Mouse (Mus musculus) liver, embryonic 12.5 days (tissue): ENCODE data around the gene Itgb4. TPM values are rescaled to one million over a fixed set of nuclear protein-coding genes. Genes with fewer than 3 reads are reported as not detected.
"Not testable (repeated sequence)": the region's sequence is repeated elsewhere in the genome, so short reads cannot be mapped to it uniquely, and the experiment has no call there.

Source experiments
- ATAC-seq: fragments of 200-750 bp; cut with Nextera tagmentation; 2 replicates; pipeline ENCODE4 v1.8.0; 2017; ENCODE audit warnings: moderate number of reproducible peaks, mild to moderate bottlenecking, moderate library complexity
- H3K27ac ChIP-seq: fragments of 300-500 bp; sonication (generic); 2 replicates; pipeline ENCODE4 v1.5.1; 2016; ENCODE audit warnings: mild to moderate bottlenecking
- H3K27me3 ChIP-seq: fragments of 300-500 bp; sonication (generic); replicated peaks from 2 replicates; pipeline ENCODE4 v1.6.1; 2016; ENCODE audit warnings: mild to moderate bottlenecking, moderate library complexity
- H3K36me3 ChIP-seq: fragments of 300-500 bp; sonication (generic); 2 replicates; pipeline ENCODE4 v1.6.1; 2016; ENCODE audit warnings: mild to moderate bottlenecking, moderate library complexity
- H3K4me1 ChIP-seq: fragments of 300-500 bp; sonication (generic); 2 replicates; pipeline ENCODE4 v1.6.1; 2016
- H3K4me2 ChIP-seq: fragments of 300-500 bp; sonication (generic); 2 replicates; pipeline ENCODE4 v1.6.1; 2016; ENCODE audit warnings: mild to moderate bottlenecking, moderate library complexity
- H3K4me3 ChIP-seq: fragments of 300-500 bp; sonication (generic); 2 replicates; pipeline ENCODE4 v1.5.1; 2016; ENCODE audit warnings: mild to moderate bottlenecking, moderate library complexity
- H3K9ac ChIP-seq: fragments of 300-500 bp; sonication (generic); 2 replicates; pipeline ENCODE4 v1.6.1; 2016; ENCODE audit warnings: mild to moderate bottlenecking, moderate library complexity
- H3K9me3 ChIP-seq: fragments of 300-500 bp; sonication (generic); replicated peaks from 2 replicates; pipeline ENCODE4 v1.6.1; 2016; ENCODE audit warnings: mild to moderate bottlenecking, moderate library complexity
- WGBS: fragments of 180-500 bp; shearing (Covaris S2); methylation state at CpG from one replicate; pipeline ENCODE4 v1.1.7; 2016; ENCODE audit not compliant: insufficient replicate concordance; 5-methylcytosine and 5-hydroxymethylcytosine counted together
- polyA plus RNA-seq: library from polyadenylated mRNA; unstranded; fragments of >200 nt; fragmentation: Nextera tagmentation; extraction: Ambion mirVana; gene quantifications from 2 replicates; pipeline ENCODE4 v1.2.1, GENCODE M21; 2016

The Itgb4 gene
- polyA plus RNA-seq, 1 experiment from 2014 or later = 0.44 TPM

DNA sequence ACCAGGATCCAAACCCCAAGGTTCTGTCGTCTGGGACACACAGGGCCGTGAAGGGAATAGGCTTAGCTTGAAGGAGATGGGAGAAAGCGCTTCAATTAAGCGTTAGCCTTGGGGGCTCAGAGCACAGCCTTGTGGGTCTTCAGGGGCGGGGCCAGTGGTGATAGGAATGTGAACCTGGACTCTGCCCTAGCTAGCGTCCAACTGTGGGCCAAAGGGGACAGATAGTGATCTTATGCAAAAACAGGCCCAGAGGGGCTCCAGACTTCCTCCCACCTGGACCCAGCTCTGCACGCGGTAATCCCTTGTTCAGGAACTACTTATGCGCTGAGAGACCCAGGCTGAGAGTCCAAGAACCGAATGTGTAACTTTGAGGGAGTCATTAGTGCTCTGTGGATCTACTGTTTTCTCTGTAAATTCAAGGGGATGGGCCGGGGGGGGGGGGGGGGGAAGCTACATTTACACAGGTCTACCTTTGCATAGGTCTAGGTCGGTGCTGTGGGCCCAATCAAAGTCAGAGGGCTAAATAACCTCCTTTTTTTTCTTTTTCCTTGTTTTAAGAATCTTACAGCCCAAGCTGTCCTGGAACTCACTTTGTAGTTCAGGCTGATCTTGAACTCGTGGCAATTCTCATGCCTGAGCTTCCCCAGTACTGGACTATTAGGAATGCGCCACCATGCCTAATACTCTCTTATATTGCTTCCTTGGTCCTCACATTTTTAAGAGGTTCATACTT is 37.2 kb downstream of the Itgb4 start:
- Histone ChIP-seq H3K4me2 (peak overlapping the region; percentile 93), H3K4me1 (peaks cover 53% of the 10 kb centered on the region), H3K9ac (peak overlapping the region; percentile 79), H3K4me3 (peak overlapping the region; percentile 69), H3K36me3 (peaks cover 43% of the 10 kb centered on the region), H3K9me3 (no peaks in the 10 kb centered on the region), H3K27me3 (peaks cover 11% of the 10 kb centered on the region; the same call in 1 of the 2 replicates), H3K27ac (peak overlapping the region; percentile 83)
- ATAC-seq = peak; percentile 11; the same call in 1 of the 2 replicates
- WGBS = 13% methylated on average over 14 of the region's 14 CpGs

DNA sequence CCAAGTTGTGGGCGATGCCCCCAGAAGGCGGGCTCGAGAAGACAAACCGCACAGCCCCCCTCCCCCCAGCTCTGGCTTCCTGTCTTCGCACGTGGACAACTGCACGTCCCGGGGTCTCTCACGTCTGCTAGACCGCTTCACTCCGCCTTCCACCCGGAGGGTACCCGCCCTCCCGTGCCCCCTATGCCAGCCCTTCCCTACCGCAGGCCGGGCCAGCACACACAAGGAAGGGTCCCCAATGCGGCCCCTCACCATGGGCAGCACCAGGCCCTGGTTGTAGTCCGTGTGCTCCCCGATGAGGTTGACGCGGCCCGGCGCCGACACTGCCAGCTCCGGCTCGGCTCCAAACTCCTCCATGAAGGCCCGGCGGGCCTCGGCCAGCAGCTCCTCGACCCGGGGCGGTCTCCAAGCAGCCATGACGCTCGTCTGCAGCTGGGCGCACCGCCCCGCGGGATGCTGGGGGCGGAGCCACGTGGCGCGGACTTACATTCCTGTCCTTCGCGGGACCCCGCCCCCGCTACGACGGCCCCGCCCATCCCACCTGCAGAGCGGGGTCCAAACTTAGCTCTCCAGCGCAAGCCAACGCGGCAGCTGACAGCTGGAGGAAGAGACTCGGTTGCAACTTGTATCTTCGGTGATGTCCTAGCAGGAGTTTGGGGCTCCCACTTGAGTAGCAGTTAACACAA is 37.9 kb downstream of the Itgb4 start, which contains the start of gene Galk1:
Gene Galk1 (minus strand): TSS at position 458 of the 686 bp plus-strand sequence.
- WGBS = under 1% methylated on average over 55 of the region's 55 CpGs
- Histone ChIP-seq H3K9me3 (no peaks in the 10 kb centered on the region), H3K27me3 (peaks cover 11% of the 10 kb centered on the region; the same call in 1 of the 2 replicates), H3K36me3 (peaks cover 36% of the 10 kb centered on the region), H3K4me3 (peak within 1 kb of the TSS; percentile 69), H3K4me1 (peaks cover 48% of the 10 kb centered on the region), H3K9ac (peak within 1 kb of the TSS; percentile 79), H3K27ac (peak within 1 kb of the TSS; percentile 83), H3K4me2 (peak within 1 kb of the TSS; percentile 93)
- ATAC-seq = peak; percentile 84

DNA sequence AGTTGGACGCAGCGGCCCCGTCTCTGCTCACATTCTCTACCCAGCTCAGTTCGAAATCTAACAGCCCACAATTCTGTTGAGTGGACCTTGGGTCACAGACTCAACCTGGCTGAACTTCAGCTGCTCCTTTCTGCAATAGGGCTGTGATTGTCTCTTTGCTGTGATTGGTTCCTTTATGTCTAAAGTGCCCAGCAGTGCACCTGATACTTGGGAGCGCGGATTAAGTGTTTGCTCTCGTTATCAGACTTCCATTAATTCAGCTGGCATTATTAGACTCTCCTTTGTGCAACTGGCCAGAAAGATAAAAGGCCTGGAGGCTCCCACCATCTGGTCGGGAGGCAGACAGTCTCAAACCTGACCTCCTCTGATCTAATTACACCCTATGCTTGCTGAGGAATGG is 40.3 kb downstream of the Itgb4 start:
- H3K27me3 ChIP-seq = peaks cover 11% of the 10 kb centered on the region; the same call in 1 of the 2 replicates
- H3K9ac ChIP-seq = no peak overlapping the region
- ATAC-seq = no peak
- no peak overlapping the region for H3K27ac ChIP-seq
- no peak overlapping the region for H3K4me3 ChIP-seq
- peaks cover 13% of the 10 kb centered on the region for H3K36me3 ChIP-seq
- no peak overlapping the region for H3K4me2 ChIP-seq
- H3K4me1 ChIP-seq = peaks cover 48% of the 10 kb centered on the region
- no peaks in the 10 kb centered on the region for H3K9me3 ChIP-seq
- WGBS = 47% methylated on average over 8 of the region's 8 CpGs

DNA sequence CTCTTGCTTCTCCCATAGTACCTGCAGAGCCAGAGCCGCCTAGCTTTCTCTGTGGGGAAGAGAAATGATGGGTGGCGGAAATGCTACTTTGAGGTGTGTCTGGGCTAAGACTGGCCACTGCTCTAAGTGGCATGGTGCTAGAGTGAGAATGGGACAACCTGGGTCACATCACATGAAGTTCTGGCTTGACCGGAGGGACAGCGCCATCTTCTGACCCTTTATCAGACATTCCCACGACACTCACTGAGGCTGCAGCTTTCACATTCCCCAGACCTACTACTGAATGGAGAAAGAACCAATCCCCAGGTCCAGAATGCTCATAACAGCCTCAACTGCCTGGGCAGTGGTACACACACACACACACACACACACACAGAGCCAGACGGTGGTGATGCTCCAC is 43.6 kb downstream of the Itgb4 start:
- WGBS = 26% methylated on average over 6 of the region's 6 CpGs
- H3K4me1 ChIP-seq = peaks cover 31% of the 10 kb centered on the region
- no peaks in the 10 kb centered on the region for H3K9me3 ChIP-seq
- peaks cover 18% of the 10 kb centered on the region for H3K36me3 ChIP-seq
- H3K27ac ChIP-seq = no peak overlapping the region
- H3K4me2 ChIP-seq = no peak overlapping the region
- H3K9ac ChIP-seq = no peak overlapping the region
- H3K27me3 ChIP-seq = peaks cover 9% of the 10 kb centered on the region; the same call in 1 of the 2 replicates
- peak; percentile 46; the same call in 1 of the 2 replicates for ATAC-seq
- no peak overlapping the region for H3K4me3 ChIP-seq

DNA sequence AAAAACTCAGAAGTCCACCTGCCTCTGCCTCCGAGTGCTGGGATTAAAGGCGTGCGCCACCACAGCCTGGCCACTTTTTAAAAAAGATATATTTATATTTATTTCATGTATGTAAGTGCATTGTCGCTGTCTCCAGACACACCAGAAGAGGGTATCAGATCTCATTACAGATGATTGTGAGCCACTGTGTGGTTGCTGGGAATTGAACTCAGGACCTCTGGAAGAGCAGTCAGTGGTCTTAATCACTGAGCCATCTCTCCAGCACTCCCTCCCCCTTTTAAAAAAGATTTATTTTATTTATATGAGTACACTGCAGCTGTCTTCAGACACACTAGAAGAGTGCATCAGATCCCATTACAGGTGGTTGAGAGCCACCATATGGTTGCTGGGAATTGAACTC is 44.4 kb downstream of the Itgb4 start:
- not testable (repeated sequence) for H3K9ac ChIP-seq, H3K4me2 ChIP-seq, ATAC-seq, H3K27ac ChIP-seq, H3K4me3 ChIP-seq, H3K27me3 ChIP-seq, H3K9me3 ChIP-seq
- WGBS = 82% methylated on average over 4 of the region's 4 CpGs
- H3K4me1 ChIP-seq = peaks cover 27% of the 10 kb centered on the region
- peaks cover 22% of the 10 kb centered on the region for H3K36me3 ChIP-seq

DNA sequence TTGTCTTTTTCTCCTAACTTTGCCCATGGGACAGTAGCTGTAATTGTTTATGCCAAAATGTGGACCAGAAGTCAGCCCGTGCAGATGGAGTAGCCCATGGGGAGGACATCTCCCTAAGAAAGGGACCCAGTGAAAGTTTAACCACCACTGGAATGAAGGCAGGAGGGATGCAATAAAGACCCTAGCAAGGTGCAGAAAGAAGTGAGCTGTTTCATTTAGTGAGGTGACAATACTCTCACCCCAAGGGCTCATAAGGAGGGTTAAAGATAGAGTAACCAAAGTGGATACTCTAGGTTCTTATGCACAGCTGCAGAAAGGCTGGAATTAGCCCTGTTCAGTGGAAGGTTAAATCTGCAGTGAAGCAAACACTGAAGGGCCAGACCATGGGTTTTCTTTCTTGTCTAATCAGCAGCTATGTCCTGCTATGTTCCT is 44.9 kb downstream of the Itgb4 start:
- Histone ChIP-seq H3K27ac (no peak overlapping the region), H3K27me3 (peaks cover under 1% of the 10 kb centered on the region; the same call in 1 of the 2 replicates), H3K36me3 (peaks cover 22% of the 10 kb centered on the region), H3K4me3 (no peak overlapping the region), H3K9ac (no peak overlapping the region), H3K4me1 (peaks cover 27% of the 10 kb centered on the region), H3K4me2 (no peak overlapping the region), H3K9me3 (no peaks in the 10 kb centered on the region)
- ATAC-seq = no peak
- 66% methylated on average over 1 of the region's 1 CpGs for WGBS

DNA sequence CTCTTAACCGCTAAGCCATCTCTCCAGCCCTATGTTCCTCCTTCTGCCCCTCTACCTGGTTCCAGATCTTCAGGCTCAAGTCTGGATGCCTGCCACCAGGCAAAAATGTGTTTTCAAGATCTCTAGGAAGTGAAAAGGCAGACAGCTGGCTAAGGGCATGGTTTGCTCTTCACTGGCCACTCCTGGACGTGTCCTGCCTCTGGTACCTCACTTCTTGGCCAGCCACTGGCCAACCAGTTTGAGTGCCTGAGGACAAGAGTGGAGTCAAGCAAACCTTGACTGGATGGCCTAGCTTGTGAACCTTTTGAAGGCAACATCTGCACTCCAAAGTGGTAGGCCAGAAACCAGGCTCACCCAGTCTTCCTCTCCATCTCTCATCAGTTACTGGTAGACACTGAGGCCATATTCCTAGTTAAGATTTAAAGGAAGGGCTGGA is 45.5 kb downstream of the Itgb4 start:
- H3K9ac ChIP-seq = no peak overlapping the region
- peaks cover 22% of the 10 kb centered on the region for H3K36me3 ChIP-seq
- no peak overlapping the region for H3K4me2 ChIP-seq
- peak overlapping the region; percentile 48; the same call in 1 of the 2 replicates for H3K27ac ChIP-seq
- H3K27me3 ChIP-seq = no peaks in the 10 kb centered on the region
- 73% methylated on average over 2 of the region's 2 CpGs for WGBS
- peaks cover 24% of the 10 kb centered on the region for H3K4me1 ChIP-seq
- no peak for ATAC-seq
- no peaks in the 10 kb centered on the region for H3K9me3 ChIP-seq
- H3K4me3 ChIP-seq = no peak overlapping the region

DNA sequence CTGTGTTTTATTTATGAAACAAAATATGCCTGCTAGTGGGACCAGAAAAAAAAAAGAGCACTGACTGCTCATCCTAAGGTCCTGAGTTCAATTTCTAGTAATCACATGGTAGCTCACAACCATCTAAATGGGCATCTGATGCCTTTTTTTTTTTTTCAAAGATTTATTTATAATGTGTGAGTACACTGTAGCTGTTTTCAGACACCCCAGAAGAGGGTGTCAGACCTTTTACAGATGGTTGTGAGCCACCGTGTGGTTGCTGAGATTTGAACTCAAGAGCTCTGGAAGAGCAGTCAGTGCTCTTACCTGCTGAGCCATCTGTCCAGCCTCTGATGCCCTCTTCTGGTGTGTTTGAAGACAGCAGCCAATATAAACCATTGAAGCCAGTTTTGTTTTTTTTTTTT is 46.0 kb downstream of the Itgb4 start:
- WGBS = 16% methylated on average over 1 of the region's 1 CpGs
- Histone ChIP-seq H3K27me3 (no peaks in the 10 kb centered on the region), H3K4me1 (peaks cover 23% of the 10 kb centered on the region), H3K36me3 (peaks cover 22% of the 10 kb centered on the region), H3K27ac (peak overlapping the region; percentile 48; the same call in 1 of the 2 replicates), H3K9ac (no peak overlapping the region), H3K4me3 (no peak overlapping the region), H3K9me3 (no peaks in the 10 kb centered on the region), H3K4me2 (no peak overlapping the region)
- no peak for ATAC-seq

DNA sequence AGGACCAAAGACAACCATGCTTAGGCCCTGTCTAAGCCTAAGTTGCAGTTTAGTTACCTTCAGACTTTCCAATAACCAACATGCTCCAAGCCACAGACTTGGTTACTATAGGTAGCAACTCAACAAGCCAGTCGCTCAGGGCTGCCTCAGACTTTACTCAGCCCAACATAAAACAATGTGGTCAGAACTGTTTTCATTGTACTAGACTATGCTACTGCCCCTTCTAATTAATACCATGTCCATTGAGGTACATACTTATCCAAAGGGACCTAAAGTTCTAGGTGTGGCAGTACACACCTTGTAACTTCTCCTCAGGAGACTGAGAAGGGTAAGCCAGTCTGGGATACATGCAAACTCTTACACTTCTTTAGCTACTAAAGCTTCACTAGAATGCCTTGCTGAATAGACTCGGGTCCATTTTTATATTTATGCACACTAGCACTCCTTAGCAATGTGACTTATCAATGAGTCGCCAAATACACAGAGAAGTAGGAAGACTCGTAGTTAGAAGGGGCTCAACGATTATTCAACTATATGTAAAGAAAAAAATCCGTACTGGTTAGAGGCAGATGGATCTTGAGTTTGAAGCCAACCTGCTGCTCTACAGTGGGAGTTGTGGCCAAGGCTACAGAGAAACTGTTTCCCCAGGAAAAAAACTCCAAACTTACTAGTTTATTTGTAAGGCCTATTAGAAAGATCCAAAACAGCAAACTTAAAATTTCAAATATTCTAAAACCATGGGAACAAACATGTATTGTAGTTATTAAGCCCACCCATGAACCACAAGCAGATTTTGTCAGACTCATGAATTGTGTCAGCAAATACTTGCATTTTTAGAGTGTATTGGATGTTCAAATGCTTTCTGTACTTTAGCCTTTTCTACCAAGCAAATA is 47.1 kb downstream of the Itgb4 start:
- Histone ChIP-seq H3K9me3 (no peaks in the 10 kb centered on the region), H3K27me3 (no peaks in the 10 kb centered on the region), H3K36me3 (peaks cover 22% of the 10 kb centered on the region), H3K4me1 (peaks cover 20% of the 10 kb centered on the region), H3K27ac (peak overlapping the region; percentile 51), H3K9ac (peak overlapping the region; percentile 22; the same call in 1 of the 2 replicates), H3K4me3 (peak overlapping the region; percentile 20), H3K4me2 (peak overlapping the region; percentile 16; the same call in 1 of the 2 replicates)
- ATAC-seq = no peak
- 62% methylated on average over 6 of the region's 6 CpGs for WGBS

DNA sequence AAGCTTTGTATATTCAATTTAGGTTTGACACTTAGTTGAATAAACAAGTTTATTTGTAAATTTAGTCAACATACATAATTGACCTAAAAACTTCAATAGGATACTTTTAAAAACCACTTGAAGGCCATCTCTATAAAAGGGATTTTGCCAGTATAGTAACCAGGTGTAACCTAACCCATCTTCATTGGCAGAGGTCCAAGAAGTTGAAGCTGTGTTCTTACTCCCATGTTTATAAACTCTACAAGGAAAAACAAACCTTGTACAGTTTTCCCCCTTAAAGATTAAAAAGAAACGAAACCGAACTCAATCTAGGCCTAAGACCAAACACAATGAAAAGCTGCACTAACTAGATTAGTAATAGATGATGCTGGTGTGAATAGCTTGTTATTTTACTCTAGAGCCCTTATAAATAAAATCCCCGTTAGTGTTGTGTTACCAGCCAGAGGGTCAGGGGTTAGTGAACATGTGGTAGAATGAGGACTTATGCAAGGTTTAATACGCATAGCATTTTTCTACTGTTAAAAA is 47.8 kb downstream of the Itgb4 start:
- no peak for ATAC-seq
- H3K4me1 ChIP-seq = peaks cover 20% of the 10 kb centered on the region
- peak overlapping the region; percentile 4; the same call in 1 of the 2 replicates for H3K27ac ChIP-seq
- peaks cover 22% of the 10 kb centered on the region for H3K36me3 ChIP-seq
- peak overlapping the region; percentile 71 for H3K4me2 ChIP-seq
- peak overlapping the region; percentile 59; the same call in 1 of the 2 replicates for H3K9ac ChIP-seq
- H3K9me3 ChIP-seq = no peaks in the 10 kb centered on the region
- no peaks in the 10 kb centered on the region for H3K27me3 ChIP-seq
- H3K4me3 ChIP-seq = peak overlapping the region; percentile 45
- WGBS = 80% methylated on average over 4 of the region's 4 CpGs
